Mouse (Mus musculus): ENCODE data around the gene Eno1. TPM values are rescaled to one million over a fixed set of nuclear protein-coding genes. Genes with fewer than 3 reads are reported as not detected.

Gene Eno1
- polyA plus RNA-seq, 1 experiment from 2014 or later = 1,690 TPM

- Histone ChIP-seq H3K36me3 (no peaks in the 10 kb centered on the region), H3K27ac (0 out of 2 replicates have a peak overlapping the region, but pooled peaks have one; percentile 48), H3K9ac (peak overlapping the region; percentile 49; the same call in 1 of the 2 replicates), H3K9me3 (replicated peaks) (no peaks in the 10 kb centered on the region), H3K4me3 (peak overlapping the region; percentile 45), H3K4me1 (replicated peaks) (peaks cover 6% of the 10 kb centered on the region; the same call in 1 of the 2 replicates), H3K4me2 (peak overlapping the region; percentile 71), H3K27me3 (no peaks in the 10 kb centered on the region)
- ATAC-seq (replicated peaks; ENCODE audit: insufficient number of reproducible peaks, insufficient read depth, low FRiP score, low read depth) = peak; percentile 76
- WGBS = 2% methylated on average over 15 of the region's 15 CpGs
These were observed 24.0 kb upstream of the Eno1 start for GRCm38 (mm10) chr4:150212553-150212971.

- no peak for ATAC-seq (replicated peaks; ENCODE audit: insufficient number of reproducible peaks, insufficient read depth, low FRiP score, low read depth)
- H3K4me1 ChIP-seq (replicated peaks) = peaks cover 6% of the 10 kb centered on the region; the same call in 1 of the 2 replicates
- H3K27ac ChIP-seq = no peak overlapping the region
- H3K4me3 ChIP-seq = no peak overlapping the region
- H3K9me3 ChIP-seq (replicated peaks) = no peaks in the 10 kb centered on the region
- 31% methylated on average over 5 of the region's 5 CpGs for WGBS
- no peak overlapping the region for H3K9ac ChIP-seq
- no peak overlapping the region for H3K4me2 ChIP-seq
- H3K27me3 ChIP-seq = no peaks in the 10 kb centered on the region
- no peaks in the 10 kb centered on the region for H3K36me3 ChIP-seq
These were observed 22.6 kb upstream of the Eno1 start for GRCm38 (mm10) chr4:150213910-150214309.

- no peak overlapping the region for H3K4me2 ChIP-seq
- WGBS = 84% methylated on average over 6 of the region's 6 CpGs
- ATAC-seq (replicated peaks; ENCODE audit: insufficient number of reproducible peaks, insufficient read depth, low FRiP score, low read depth) = no peak
- H3K4me1 ChIP-seq (replicated peaks) = peaks cover 17% of the 10 kb centered on the region
- H3K36me3 ChIP-seq = no peaks in the 10 kb centered on the region
- no peak overlapping the region for H3K9ac ChIP-seq
- H3K9me3 ChIP-seq (replicated peaks) = no peaks in the 10 kb centered on the region
- H3K27me3 ChIP-seq = no peaks in the 10 kb centered on the region
- H3K27ac ChIP-seq = no peak overlapping the region
- no peak overlapping the region for H3K4me3 ChIP-seq
These were observed 20.1 kb upstream of the Eno1 start for GRCm38 (mm10) chr4:150216423-150216822.

- 47% methylated on average over 5 of the region's 5 CpGs for WGBS
- Histone ChIP-seq H3K9me3 (replicated peaks) (no peaks in the 10 kb centered on the region), H3K27ac (no peak overlapping the region), H3K9ac (no peak overlapping the region), H3K4me3 (no peak overlapping the region), H3K36me3 (no peaks in the 10 kb centered on the region), H3K4me2 (no peak overlapping the region), H3K4me1 (replicated peaks) (peaks cover 17% of the 10 kb centered on the region), H3K27me3 (no peaks in the 10 kb centered on the region)
- ATAC-seq (replicated peaks; ENCODE audit: insufficient number of reproducible peaks, insufficient read depth, low FRiP score, low read depth) = no peak
These were observed 19.4 kb upstream of the Eno1 start for GRCm38 (mm10) chr4:150217042-150217554.

GRCm38 (mm10) chr4:150217935-150218334 lies 18.6 kb upstream of the Eno1 start:
- no peak overlapping the region for H3K4me2 ChIP-seq
- H3K27ac ChIP-seq = no peak overlapping the region
- H3K4me1 ChIP-seq (replicated peaks) = peaks cover 14% of the 10 kb centered on the region
- no peak for ATAC-seq (replicated peaks; ENCODE audit: insufficient number of reproducible peaks, insufficient read depth, low FRiP score, low read depth)
- no peaks in the 10 kb centered on the region for H3K36me3 ChIP-seq
- H3K9ac ChIP-seq = no peak overlapping the region
- no peaks in the 10 kb centered on the region for H3K27me3 ChIP-seq
- 92% methylated on average over 1 of the region's 1 CpGs for WGBS
- no peaks in the 10 kb centered on the region for H3K9me3 ChIP-seq (replicated peaks)
- no peak overlapping the region for H3K4me3 ChIP-seq

GRCm38 (mm10) chr4:150219501-150220292 lies 16.8 kb upstream of the Eno1 start:
- no peaks in the 10 kb centered on the region for H3K27me3 ChIP-seq
- H3K36me3 ChIP-seq = no peaks in the 10 kb centered on the region
- H3K4me3 ChIP-seq = no peak overlapping the region
- H3K4me1 ChIP-seq (replicated peaks) = peaks cover 11% of the 10 kb centered on the region
- WGBS = 71% methylated on average over 9 of the region's 9 CpGs
- H3K9me3 ChIP-seq (replicated peaks) = no peaks in the 10 kb centered on the region
- no peak for ATAC-seq (replicated peaks; ENCODE audit: insufficient number of reproducible peaks, insufficient read depth, low FRiP score, low read depth)
- no peak overlapping the region for H3K27ac ChIP-seq
- no peak overlapping the region for H3K4me2 ChIP-seq
- no peak overlapping the region for H3K9ac ChIP-seq

- Histone ChIP-seq H3K4me1 (replicated peaks) (peaks cover 11% of the 10 kb centered on the region), H3K4me3 (peak overlapping the region; percentile 27), H3K27ac (no peak overlapping the region), H3K36me3 (no peaks in the 10 kb centered on the region), H3K27me3 (no peaks in the 10 kb centered on the region), H3K9ac (no peak overlapping the region), H3K4me2 (peak overlapping the region; percentile 51), H3K9me3 (replicated peaks) (no peaks in the 10 kb centered on the region)
- no peak for ATAC-seq (replicated peaks; ENCODE audit: insufficient number of reproducible peaks, insufficient read depth, low FRiP score, low read depth)
- 22% methylated on average over 11 of the region's 11 CpGs for WGBS
These were observed 15.9 kb upstream of the Eno1 start for GRCm38 (mm10) chr4:150220584-150220983.

GRCm38 (mm10) chr4:150221017-150221640 lies 15.4 kb upstream of the Eno1 start:
- no peak for ATAC-seq (replicated peaks; ENCODE audit: insufficient number of reproducible peaks, insufficient read depth, low FRiP score, low read depth)
- Histone ChIP-seq H3K27ac (no peak overlapping the region), H3K9ac (no peak overlapping the region), H3K27me3 (no peaks in the 10 kb centered on the region), H3K4me2 (peak overlapping the region; percentile 51), H3K4me3 (peak overlapping the region; percentile 27), H3K4me1 (replicated peaks) (peaks cover 11% of the 10 kb centered on the region), H3K9me3 (replicated peaks) (no peaks in the 10 kb centered on the region), H3K36me3 (no peaks in the 10 kb centered on the region)
- WGBS = 51% methylated on average over 10 of the region's 10 CpGs

- ATAC-seq (replicated peaks; ENCODE audit: insufficient number of reproducible peaks, insufficient read depth, low FRiP score, low read depth) = no peak
- 87% methylated on average over 4 of the region's 4 CpGs for WGBS
- H3K36me3 ChIP-seq = no peaks in the 10 kb centered on the region
These were observed 12.7 kb upstream of the Eno1 start for GRCm38 (mm10) chr4:150223830-150224229.

GRCm38 (mm10) chr4:150225700-150226099 lies 10.8 kb upstream of the Eno1 start:
- H3K4me2 ChIP-seq = no peak overlapping the region
- no peak overlapping the region for H3K27ac ChIP-seq
- no peaks in the 10 kb centered on the region for H3K36me3 ChIP-seq
- WGBS = 77% methylated on average over 1 of the region's 1 CpGs
- H3K4me3 ChIP-seq = no peak overlapping the region
- ATAC-seq (replicated peaks; ENCODE audit: insufficient number of reproducible peaks, insufficient read depth, low FRiP score, low read depth) = no peak
- H3K9ac ChIP-seq = no peak overlapping the region
- H3K4me1 ChIP-seq (replicated peaks) = peaks cover 37% of the 10 kb centered on the region
- H3K9me3 ChIP-seq (replicated peaks) = no peaks in the 10 kb centered on the region
- H3K27me3 ChIP-seq = no peaks in the 10 kb centered on the region

More at GRCm38 (mm10) chr4:150223830-150224229, 12.7 kb upstream of the Eno1 start:
- no peak overlapping the region for H3K4me2 ChIP-seq
- no peaks in the 10 kb centered on the region for H3K27me3 ChIP-seq
- no peak overlapping the region for H3K9ac ChIP-seq
- H3K27ac ChIP-seq = no peak overlapping the region
- H3K4me3 ChIP-seq = no peak overlapping the region
- H3K4me1 ChIP-seq (replicated peaks) = peaks cover 27% of the 10 kb centered on the region
- no peaks in the 10 kb centered on the region for H3K9me3 ChIP-seq (replicated peaks)

- Histone ChIP-seq H3K9ac (no peak overlapping the region), H3K9me3 (replicated peaks) (no peaks in the 10 kb centered on the region), H3K36me3 (no peaks in the 10 kb centered on the region), H3K27me3 (no peaks in the 10 kb centered on the region), H3K4me2 (no peak overlapping the region), H3K4me3 (no peak overlapping the region), H3K27ac (peak overlapping the region; percentile 47), H3K4me1 (replicated peaks) (peaks cover 42% of the 10 kb centered on the region)
- WGBS = 58% methylated on average over 7 of the region's 7 CpGs
- peak; percentile 50 for ATAC-seq (replicated peaks; ENCODE audit: insufficient number of reproducible peaks, insufficient read depth, low FRiP score, low read depth)
These were observed 9.5 kb upstream of the Eno1 start for GRCm38 (mm10) chr4:150226818-150227688.

Measured in heart, embryonic 15.5 days (tissue).